Mouse (Mus musculus) testis, postnatal 14 days (tissue): ENCODE data around the gene Espn.

Experiments
- DNase-seq: peaks from one replicate; pipeline ENCODE4 v3.0.0; 2021; ENCODE audit warnings: low spot score

The Espn gene

GRCm38 (mm10) chr4:152070494-152071396, 81.4 kb downstream of the Espn start:
- DNase-seq, result no peak
